Mouse (Mus musculus) liver, embryonic 13.5 days (tissue): ENCODE measurements around the gene Sik3. TPM values are rescaled to one million over a fixed set of nuclear protein-coding genes. Genes with fewer than 3 reads are reported as not detected.

ENCODE experiments used
- polyA plus RNA-seq: library from polyadenylated mRNA; unstranded; fragments of >200 nt; fragmentation: Nextera tagmentation; extraction: Ambion mirVana; gene quantifications from 2 replicates; pipeline ENCODE4 v1.2.1, GENCODE M21; 2015

Sik3 gene
- polyA plus RNA-seq, 1 experiment from 2014 or later: 2.8 TPM

Other genes starting within 250 kb of the Sik3 start
- 5.1 and 6.0 TPM in 2 replicates for gene Cep164, start 184.1 kb upstream of the Sik3 start, polyA plus RNA-seq
- gene Bace1, start 174.2 kb upstream of the Sik3 start, polyA plus RNA-seq: 5.1 and 6.8 TPM in 2 replicates
- 7.4 and 7.7 TPM in 2 replicates for gene Pcsk7, start 106.3 kb upstream of the Sik3 start, polyA plus RNA-seq
- 13.3 and 17.0 TPM in 2 replicates for gene Rnf214, start 105.9 kb upstream of the Sik3 start, polyA plus RNA-seq
- gene Tagln, start 76.8 kb upstream of the Sik3 start, polyA plus RNA-seq: 7.5 and 8.0 TPM in 2 replicates
- 17.7 and 19.6 TPM in 2 replicates for gene Sidt2, start 57.6 kb upstream of the Sik3 start, polyA plus RNA-seq
- 80.3 and 92.8 TPM in 2 replicates for gene Pafah1b2, start 130 bp upstream of the Sik3 start, polyA plus RNA-seq
- 2,174 and 2,280 TPM in 2 replicates for gene Apoa1, start 215.8 kb downstream of the Sik3 start, polyA plus RNA-seq
- 2.7 and 3.1 TPM in 2 replicates for gene Apoc3, start 222.8 kb downstream of the Sik3 start, polyA plus RNA-seq
- gene Apoa4, start 227.9 kb downstream of the Sik3 start, polyA plus RNA-seq: 0.10 and 0.15 TPM in 2 replicates